Mouse (Mus musculus) thymus, adult 2 months (tissue): ENCODE measurements around the gene Dgki. TPM values are rescaled to one million over a fixed set of nuclear protein-coding genes. Genes with fewer than 3 reads are reported as not detected.

Experiments used
- DNase-seq: peaks from one replicate; pipeline ENCODE4 v3.0.0; 2021
- H3K27ac ChIP-seq: fragments of 200-500 bp; 2 replicates; pipeline ENCODE4 v1.5.1; 2012; ENCODE audit warnings: low read length, control low read depth; ENCODE audit not compliant: control insufficient read depth, insufficient read depth
- H3K27me3 ChIP-seq: fragments of 200-500 bp; 2 replicates; pipeline ENCODE4 v1.6.1; 2012; ENCODE audit warnings: mild to moderate bottlenecking, low read length, moderate library complexity, mixed read lengths; ENCODE audit not compliant: control insufficient read depth, insufficient read depth
- H3K36me3 ChIP-seq: fragments of 200-500 bp; 2 replicates; pipeline ENCODE4 v1.6.1; 2012; ENCODE audit warnings: mild to moderate bottlenecking, low read length, moderate library complexity; ENCODE audit not compliant: control insufficient read depth, insufficient read depth
- H3K4me1 ChIP-seq: fragments of 200-500 bp; replicated peaks from 2 replicates; pipeline ENCODE4 v1.6.1; 2012; ENCODE audit warnings: low read length; ENCODE audit not compliant: control insufficient read depth, insufficient read depth
- H3K4me3 ChIP-seq: fragments of 200-500 bp; 2 replicates; pipeline ENCODE4 v1.5.1; 2012; ENCODE audit warnings: mild to moderate bottlenecking, low read length, control low read depth, moderate library complexity; ENCODE audit not compliant: control insufficient read depth, insufficient read depth
- CTCF ChIP-seq: fragments of 200-500 bp; IDR thresholded peaks from 2 replicates; pipeline ENCODE4 v1.5.1; 2012; ENCODE audit warnings: mild to moderate bottlenecking, control low read depth, low read length, moderate library complexity, borderline replicate concordance; ENCODE audit not compliant: control insufficient read depth, poor library complexity, insufficient read depth; ENCODE audit errors: extremely low read depth
- POLR2A ChIP-seq: fragments of 200-500 bp; IDR thresholded peaks from 2 replicates; pipeline ENCODE4 v1.6.1; 2012; ENCODE audit warnings: mild to moderate bottlenecking, low read length, control low read depth, moderate library complexity; ENCODE audit not compliant: control insufficient read depth, poor library complexity, insufficient read depth; ENCODE audit errors: extremely low read depth
- WGBS: fragments of 180-500 bp; shearing (Covaris S2); methylation state at CpG from one replicate; pipeline ENCODE4 v1.1.7; 2018; 5-methylcytosine and 5-hydroxymethylcytosine counted together
- polyA plus RNA-seq: library from polyadenylated mRNA; depleted of rRNA; stranded (reverse); fragments of >200 nt; gene quantifications from 2 replicates; pipeline ENCODE4 v1.2.3, GENCODE M21; 2012

Gene Dgki
- polyA plus RNA-seq, 1 experiment, result 0.15 TPM

GRCm38 (mm10) chr6:37028841-37029240 lies 271.1 kb downstream of the Dgki start:
- Histone ChIP-seq H3K4me3 (no peak overlapping the region), H3K36me3 (no peaks in the 10 kb centered on the region), H3K27ac (no peak overlapping the region), H3K27me3 (no peaks in the 10 kb centered on the region), H3K4me1 (no peaks in the 10 kb centered on the region)
- TF ChIP-seq CTCF (no peak), POLR2A (no peak)
- DNase-seq, result no peak
- WGBS, result 95% methylated on average over 6 of the region's 6 CpGs

- Histone ChIP-seq H3K4me3 (no peak overlapping the region), H3K4me1 (no peaks in the 10 kb centered on the region; the same call in 1 of the 2 replicates), H3K27me3 (no peaks in the 10 kb centered on the region), H3K36me3 (no peaks in the 10 kb centered on the region), H3K27ac (no peak overlapping the region)
- no peak for DNase-seq
- TF ChIP-seq CTCF (no peak), POLR2A (no peak)
- 42% methylated on average over 2 of the region's 2 CpGs for WGBS
These were observed 271.7 kb downstream of the Dgki start for GRCm38 (mm10) chr6:37028300-37028699.

GRCm38 (mm10) chr6:37026343-37027243 lies 273.4 kb downstream of the Dgki start:
- 92% methylated on average over 8 of the region's 8 CpGs for WGBS
- H3K4me1 ChIP-seq, result no peaks in the 10 kb centered on the region; the same call in 1 of the 2 replicates
- H3K27ac ChIP-seq, result no peak overlapping the region
- no peak for TF ChIP-seq POLR2A
- TF ChIP-seq CTCF, result no peak
- no peak overlapping the region for H3K4me3 ChIP-seq
- no peaks in the 10 kb centered on the region for H3K36me3 ChIP-seq
- no peaks in the 10 kb centered on the region for H3K27me3 ChIP-seq
- no peak for DNase-seq

- H3K4me3 ChIP-seq, result no peak overlapping the region
- H3K27ac ChIP-seq, result no peak overlapping the region
- no peaks in the 10 kb centered on the region for H3K36me3 ChIP-seq
- no peak for DNase-seq
- H3K4me1 ChIP-seq, result no peaks in the 10 kb centered on the region
- H3K27me3 ChIP-seq, result no peaks in the 10 kb centered on the region
- no peak for TF ChIP-seq POLR2A
- TF ChIP-seq CTCF, result no peak
These were observed 283.9 kb downstream of the Dgki start for GRCm38 (mm10) chr6:37016046-37016445.

- no peak for DNase-seq
- WGBS, result 82% methylated on average over 2 of the region's 2 CpGs
- Histone ChIP-seq H3K4me1 (no peaks in the 10 kb centered on the region), H3K27ac (no peak overlapping the region), H3K4me3 (no peak overlapping the region), H3K27me3 (no peaks in the 10 kb centered on the region), H3K36me3 (no peaks in the 10 kb centered on the region)
- TF ChIP-seq CTCF, result no peak
- no peak for TF ChIP-seq POLR2A
These were observed 288.4 kb downstream of the Dgki start for GRCm38 (mm10) chr6:37011597-37011996.

GRCm38 (mm10) chr6:37007573-37007972 lies 292.4 kb downstream of the Dgki start:
- WGBS, result 91% methylated on average over 4 of the region's 4 CpGs
- Histone ChIP-seq H3K27ac (no peak overlapping the region), H3K4me3 (no peak overlapping the region), H3K4me1 (no peaks in the 10 kb centered on the region), H3K36me3 (no peaks in the 10 kb centered on the region), H3K27me3 (no peaks in the 10 kb centered on the region)
- no peak for DNase-seq
- TF ChIP-seq POLR2A (no peak), CTCF (no peak)

- H3K36me3 ChIP-seq, result no peaks in the 10 kb centered on the region
- TF ChIP-seq POLR2A (no peak), CTCF (no peak)
- WGBS, result 93% methylated on average over 3 of the region's 3 CpGs
- H3K4me1 ChIP-seq, result no peaks in the 10 kb centered on the region
- no peak overlapping the region for H3K27ac ChIP-seq
- H3K27me3 ChIP-seq, result no peaks in the 10 kb centered on the region
- H3K4me3 ChIP-seq, result no peak overlapping the region
- no peak for DNase-seq
These were observed 295.1 kb downstream of the Dgki start for GRCm38 (mm10) chr6:37004914-37005313.
